ENCODE assay signal across 8 mouse cellular contexts in genomic region chr15:80088637-80089036, GRCm38 (mm10). TPM values are rescaled to one million over a fixed set of nuclear protein-coding genes. Genes with fewer than 3 reads are reported as not detected.
DNase-seq lines count a peak whose midpoint lies in the region; ATAC-seq lines count a peak whose summit lies in the region.

No protein-coding gene starts in this region.

- no peaks in the 10 kb centered on the region for H3K9me3 ChIP-seq in midbrain, embryonic 10.5 days (replicated peaks)
- no peaks in the 10 kb centered on the region for H3K9me3 ChIP-seq in midbrain, embryonic 16.5 days (replicated peaks; ENCODE audit: control insufficient read depth, low read length, poor library complexity, severe bottlenecking)
- H3K9me3 ChIP-seq in forebrain, embryonic 14.5 days (replicated peaks; ENCODE audit: control insufficient read depth, low read length) = no peaks in the 10 kb centered on the region
- no peaks in the 10 kb centered on the region for H3K9me3 ChIP-seq in limb, embryonic 10.5 days (replicated peaks)
- H3K9me3 ChIP-seq in neural tube, embryonic 11.5 days (ENCODE audit: control insufficient read depth, low read length) = no peaks in the 10 kb centered on the region

- peak; percentile 82 for DNase-seq in midbrain, embryonic 10.5 days (ENCODE audit: low spot score)
- DNase-seq in brain, embryonic 18.5 days (ENCODE audit: low read depth, low spot score) = peak; percentile 87
- DNase-seq in forebrain, embryonic 14.5 days (ENCODE audit: low spot score) = peak; percentile 97
- DNase-seq in hindlimb bud, embryonic 11.5 days (ENCODE audit: extremely low spot score, low read depth, low spot score) = peak; percentile 96
- peak; percentile 82 for DNase-seq in limb, embryonic 10.5 days (ENCODE audit: low spot score)
- DNase-seq in neural tube, embryonic 11.5 days (ENCODE audit: low spot score) = peak; percentile 87
- peak; percentile 94 for DNase-seq in testis, postnatal 10 days (ENCODE audit: low spot score)

- no peak overlapping the region for H3K27ac ChIP-seq in midbrain, embryonic 10.5 days (replicated peaks)
- H3K27ac ChIP-seq in midbrain, embryonic 16.5 days (ENCODE audit: low read length) = no peak overlapping the region
- H3K27ac ChIP-seq in forebrain, embryonic 14.5 days (ENCODE audit: low read depth, low read length) = no peak overlapping the region
- no peak overlapping the region for H3K27ac ChIP-seq in limb, embryonic 10.5 days
- H3K27ac ChIP-seq in neural tube, embryonic 11.5 days (ENCODE audit: low read depth, low read length) = no peak overlapping the region

- H3K27me3 ChIP-seq in midbrain, embryonic 10.5 days (ENCODE audit: low read depth, poor library complexity, severe bottlenecking) = peaks cover 44% of the 10 kb centered on the region
- H3K27me3 ChIP-seq in midbrain, embryonic 16.5 days (ENCODE audit: control insufficient read depth, insufficient read depth, low read depth, low read length) = no peaks in the 10 kb centered on the region; the same call in 1 of the 2 replicates
- 0 out of 2 replicates have a peak, but pooled peaks cover 9% of the 10 kb centered on the region for H3K27me3 ChIP-seq in forebrain, embryonic 14.5 days (replicated peaks; ENCODE audit: control insufficient read depth, insufficient read depth, low read length)
- peaks cover 47% of the 10 kb centered on the region for H3K27me3 ChIP-seq in limb, embryonic 10.5 days (ENCODE audit: low read depth, poor library complexity, severe bottlenecking)
- H3K27me3 ChIP-seq in neural tube, embryonic 11.5 days (ENCODE audit: control insufficient read depth, insufficient read depth, low read length) = peaks cover 19% of the 10 kb centered on the region

- no peak overlapping the region for H3K9ac ChIP-seq in midbrain, embryonic 16.5 days (ENCODE audit: low read depth, low read length)
- no peak overlapping the region for H3K9ac ChIP-seq in forebrain, embryonic 14.5 days (ENCODE audit: low read length)
- no peak overlapping the region for H3K9ac ChIP-seq in neural tube, embryonic 11.5 days (ENCODE audit: low read length)

- no peak overlapping the region for H3K4me3 ChIP-seq in midbrain, embryonic 10.5 days
- no peak overlapping the region for H3K4me3 ChIP-seq in midbrain, embryonic 16.5 days (ENCODE audit: low read depth, low read length)
- no peak overlapping the region for H3K4me3 ChIP-seq in forebrain, embryonic 14.5 days (ENCODE audit: low read depth, low read length)
- H3K4me3 ChIP-seq in limb, embryonic 10.5 days = no peak overlapping the region
- H3K4me3 ChIP-seq in neural tube, embryonic 11.5 days (ENCODE audit: low read depth, low read length) = no peak overlapping the region

- WGBS in midbrain, embryonic 10.5 days = 33% methylated on average over 4 of the region's 4 CpGs
- WGBS in midbrain, embryonic 16.5 days = 36% methylated on average over 4 of the region's 4 CpGs
- 30% methylated on average over 4 of the region's 4 CpGs for WGBS in forebrain, embryonic 14.5 days
- 35% methylated on average over 4 of the region's 4 CpGs for WGBS in limb, embryonic 10.5 days
- WGBS in neural tube, embryonic 11.5 days = 39% methylated on average over 4 of the region's 4 CpGs

- no peaks in the 10 kb centered on the region for H3K36me3 ChIP-seq in midbrain, embryonic 10.5 days
- no peaks in the 10 kb centered on the region for H3K36me3 ChIP-seq in midbrain, embryonic 16.5 days (ENCODE audit: control insufficient read depth, insufficient read depth, low read length)
- no peaks in the 10 kb centered on the region for H3K36me3 ChIP-seq in forebrain, embryonic 14.5 days (ENCODE audit: control insufficient read depth, insufficient read depth, low read length)
- no peaks in the 10 kb centered on the region for H3K36me3 ChIP-seq in limb, embryonic 10.5 days
- no peaks in the 10 kb centered on the region for H3K36me3 ChIP-seq in neural tube, embryonic 11.5 days (ENCODE audit: control insufficient read depth, insufficient read depth, low read length)

- no peak for ATAC-seq in midbrain, embryonic 16.5 days
- peak; percentile 38 for ATAC-seq in forebrain, embryonic 14.5 days
- no peak for ATAC-seq in neural tube, embryonic 11.5 days (ENCODE audit: insufficient read depth, low FRiP score, low TSS enrichment)

- peaks cover 29% of the 10 kb centered on the region for H3K4me1 ChIP-seq in midbrain, embryonic 10.5 days
- peaks cover 14% of the 10 kb centered on the region for H3K4me1 ChIP-seq in midbrain, embryonic 16.5 days (ENCODE audit: control insufficient read depth, insufficient read depth, low read length)
- H3K4me1 ChIP-seq in forebrain, embryonic 14.5 days (ENCODE audit: control insufficient read depth, insufficient read depth, low read length) = no peaks in the 10 kb centered on the region; the same call in 1 of the 2 replicates
- peaks cover 24% of the 10 kb centered on the region for H3K4me1 ChIP-seq in limb, embryonic 10.5 days
- peaks cover 8% of the 10 kb centered on the region for H3K4me1 ChIP-seq in neural tube, embryonic 11.5 days (ENCODE audit: control insufficient read depth, insufficient read depth, low read length)

- no peak overlapping the region for H3K4me2 ChIP-seq in midbrain, embryonic 16.5 days (ENCODE audit: low read length)
- H3K4me2 ChIP-seq in forebrain, embryonic 14.5 days (ENCODE audit: low read length) = no peak overlapping the region
- H3K4me2 ChIP-seq in neural tube, embryonic 11.5 days (ENCODE audit: low read depth) = no peak overlapping the region

RNA-seq across cellular contexts. Expression of gene Syngr1, which starts 2.5 kb away (rescaled TPM):
- 7.3 and 7.7 TPM in 2 replicates for polyA plus RNA-seq in midbrain, embryonic 10.5 days (2016; fragmentation: Nextera tagmentation; extraction: Ambion mirVana)
- 66.2 and 83.9 TPM in 2 replicates for polyA plus RNA-seq in midbrain, embryonic 16.5 days (2015; fragmentation: Nextera tagmentation; extraction: Ambion mirVana)
- polyA plus RNA-seq in forebrain, embryonic 14.5 days (2014; fragmentation: Nextera tagmentation; extraction: Ambion mirVana) = 28.8 and 30.1 TPM in 2 replicates
- polyA plus RNA-seq in limb, embryonic 10.5 days (2016; fragmentation: Nextera tagmentation; extraction: Ambion mirVana) = 1.4 and 3.2 TPM in 2 replicates
- polyA plus RNA-seq in neural tube, embryonic 11.5 days (2014; fragmentation: Nextera tagmentation; extraction: Ambion mirVana) = 8.7 TPM in 2 replicates

RNA-seq across cellular contexts. Expression of gene Rpl3, which starts 3.0 kb away (rescaled TPM):
- polyA plus RNA-seq in midbrain, embryonic 10.5 days (2016; fragmentation: Nextera tagmentation; extraction: Ambion mirVana) = 866 and 996 TPM in 2 replicates
- 524 and 548 TPM in 2 replicates for polyA plus RNA-seq in midbrain, embryonic 16.5 days (2015; fragmentation: Nextera tagmentation; extraction: Ambion mirVana)
- polyA plus RNA-seq in forebrain, embryonic 14.5 days (2014; fragmentation: Nextera tagmentation; extraction: Ambion mirVana) = 768 and 902 TPM in 2 replicates
- polyA plus RNA-seq in limb, embryonic 10.5 days (2016; fragmentation: Nextera tagmentation; extraction: Ambion mirVana) = 1,077 and 1,189 TPM in 2 replicates
- 1,003 and 1,056 TPM in 2 replicates for polyA plus RNA-seq in neural tube, embryonic 11.5 days (2014; fragmentation: Nextera tagmentation; extraction: Ambion mirVana)

RNA-seq across cellular contexts. Expression of gene Tab1, which starts 44.3 kb away (rescaled TPM):
- polyA plus RNA-seq in midbrain, embryonic 10.5 days (2016; fragmentation: Nextera tagmentation; extraction: Ambion mirVana) = 40.0 and 48.9 TPM in 2 replicates
- 35.9 and 38.3 TPM in 2 replicates for polyA plus RNA-seq in midbrain, embryonic 16.5 days (2015; fragmentation: Nextera tagmentation; extraction: Ambion mirVana)
- polyA plus RNA-seq in forebrain, embryonic 14.5 days (2014; fragmentation: Nextera tagmentation; extraction: Ambion mirVana) = 33.1 and 36.6 TPM in 2 replicates
- polyA plus RNA-seq in limb, embryonic 10.5 days (2016; fragmentation: Nextera tagmentation; extraction: Ambion mirVana) = 41.8 and 52.4 TPM in 2 replicates
- 35.7 and 36.0 TPM in 2 replicates for polyA plus RNA-seq in neural tube, embryonic 11.5 days (2014; fragmentation: Nextera tagmentation; extraction: Ambion mirVana)
